Mouse (Mus musculus) midbrain, embryonic 10.5 days (tissue): ENCODE results near the gene Urad. TPM values are rescaled to one million over a fixed set of nuclear protein-coding genes. Genes with fewer than 3 reads are reported as not detected.

Experiments
- DNase-seq: peaks from one replicate; pipeline ENCODE4 v3.0.0-alpha.2; 2017; ENCODE audit warnings: low spot score
- H3K27ac ChIP-seq: fragments of 300-500 bp; sonication (generic); replicated peaks from 2 replicates; pipeline ENCODE4 v1.5.1; 2016; ENCODE audit warnings: mild to moderate bottlenecking
- H3K27me3 ChIP-seq: fragments of 300-500 bp; sonication (generic); 2 replicates; pipeline ENCODE4 v1.6.1; 2016; ENCODE audit warnings: low read depth, mild to moderate bottlenecking; ENCODE audit not compliant: poor library complexity, severe bottlenecking
- H3K36me3 ChIP-seq: fragments of 300-500 bp; sonication (generic); 2 replicates; pipeline ENCODE4 v1.6.1; 2016; ENCODE audit warnings: mild to moderate bottlenecking, moderate library complexity
- H3K4me1 ChIP-seq: fragments of 300-500 bp; sonication (generic); 2 replicates; pipeline ENCODE4 v1.6.1; 2016
- H3K4me3 ChIP-seq: fragments of 300-500 bp; sonication (generic); 2 replicates; pipeline ENCODE4 v1.5.1; 2016; ENCODE audit warnings: mild to moderate bottlenecking, moderate library complexity
- H3K9me3 ChIP-seq: fragments of 300-500 bp; sonication (generic); replicated peaks from 2 replicates; pipeline ENCODE4 v1.6.1; 2016; ENCODE audit warnings: mild to moderate bottlenecking
- WGBS: fragments of 180-500 bp; shearing (Covaris S2); methylation state at CpG from one replicate; pipeline ENCODE4 v1.1.7; 2016; 5-methylcytosine and 5-hydroxymethylcytosine counted together
- microRNA-seq: library from miRNA; unstranded; fragments of <30 nt; microRNA quantifications from one replicate; pipeline ENCODE4, GENCODE M21; 2017
- polyA plus RNA-seq: library from polyadenylated mRNA; unstranded; fragments of >200 nt; fragmentation: Nextera tagmentation; extraction: Ambion mirVana; gene quantifications from 2 replicates; pipeline ENCODE4 v1.2.1, GENCODE M21; 2016

Gene Urad
- polyA plus RNA-seq, 1 experiment from 2014 or later = not detected

DNA sequence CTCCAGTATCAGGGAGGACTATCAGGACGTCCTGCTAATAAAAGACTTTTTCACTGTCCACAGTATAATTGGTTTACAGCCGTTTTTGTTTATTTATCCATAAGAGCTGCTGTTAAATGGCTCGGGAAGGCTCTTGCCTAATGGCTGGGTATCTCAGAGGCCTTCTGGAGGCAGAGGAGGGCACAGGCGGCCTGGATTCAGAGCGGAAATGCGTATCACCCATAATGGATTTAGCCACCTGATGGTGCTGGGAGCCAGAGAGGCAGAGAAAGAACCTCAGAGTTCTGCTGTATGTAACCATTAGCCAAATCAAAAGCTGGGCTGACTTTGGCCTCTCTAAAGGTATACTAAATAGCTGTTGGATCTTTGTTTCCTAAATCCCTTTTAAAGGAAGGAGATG lies 54.8 kb downstream of the Urad start:
- H3K4me1 ChIP-seq = peaks cover 7% of the 10 kb centered on the region
- DNase-seq = no peak
- 7% methylated on average over 6 of the region's 6 CpGs for WGBS
- H3K4me3 ChIP-seq = no peak overlapping the region
- no peak overlapping the region for H3K27ac ChIP-seq
- no peaks in the 10 kb centered on the region for H3K9me3 ChIP-seq
- H3K27me3 ChIP-seq = peaks cover 99% of the 10 kb centered on the region
- no peaks in the 10 kb centered on the region for H3K36me3 ChIP-seq

Small RNA genes within 50 kb of the gene (microRNA-seq; reads per million reads assigned to microRNA genes)
- gene Mir7k = not detected

Other genes with a start within 250 kb of the Urad start
- 7.6 and 7.7 TPM in 2 replicates for gene Lnx2, start 245.9 kb downstream of the Urad start, polyA plus RNA-seq
- gene Polr1d, start 245.4 kb downstream of the Urad start, polyA plus RNA-seq = 113 and 130 TPM in 2 replicates
- 7.0 and 11.1 TPM in 2 replicates for gene Gsx1, start 133.7 kb downstream of the Urad start, polyA plus RNA-seq
- gene Pdx1, start 52.5 kb downstream of the Urad start, polyA plus RNA-seq = not detected in 2 replicates
- gene Cdx2, start 15.2 kb downstream of the Urad start, polyA plus RNA-seq = not detected in 2 replicates
- 0.02 and 0.12 TPM in 2 replicates for gene Flt3, start 78.0 kb upstream of the Urad start, polyA plus RNA-seq
- gene Pan3, start 107.7 kb upstream of the Urad start, polyA plus RNA-seq = 46.8 and 54.5 TPM in 2 replicates